Mouse (Mus musculus) layer of hippocampus, adult 11-12 months (tissue): ENCODE measurements around the gene Sh3bp1.
"Not testable (repeated sequence)": the region's sequence is repeated elsewhere in the genome, so short reads cannot be mapped to it uniquely, and the experiment has no call there.

ENCODE experiments used
- DNase-seq: peaks from one replicate; pipeline ENCODE4 v3.0.0; 2022; ENCODE audit warnings: low spot score

Sh3bp1 gene

DNA sequence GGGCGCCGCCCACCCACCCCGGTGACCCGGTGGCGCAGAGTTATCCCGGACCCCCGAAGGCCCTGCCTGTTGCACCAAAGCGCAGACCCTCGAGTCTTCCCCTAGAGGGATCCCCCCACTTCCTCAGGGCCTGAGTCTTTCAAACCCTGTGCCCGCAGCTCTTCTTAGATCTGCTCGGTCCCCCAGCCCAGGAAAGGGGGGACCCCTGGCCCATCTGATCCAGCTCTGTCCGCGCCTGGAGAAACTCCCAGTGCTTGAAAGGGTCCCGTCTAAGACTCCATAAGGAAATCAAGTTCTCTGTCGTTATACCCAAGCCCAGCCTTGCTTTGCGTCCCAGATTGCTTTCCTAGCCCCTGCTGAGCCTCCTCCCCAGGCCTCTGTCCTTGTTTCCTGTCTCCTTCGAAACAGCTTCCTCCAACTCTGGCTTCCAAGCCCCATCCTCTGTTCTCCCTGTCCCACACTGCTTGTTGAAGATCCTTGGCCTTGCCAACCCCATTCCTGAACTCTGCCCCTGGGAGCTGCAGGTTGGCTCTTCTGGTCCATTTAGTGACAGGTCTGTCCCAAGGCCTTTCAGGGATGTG lies 21.7 kb upstream of the Sh3bp1 start:
- no peak for DNase-seq

DNA sequence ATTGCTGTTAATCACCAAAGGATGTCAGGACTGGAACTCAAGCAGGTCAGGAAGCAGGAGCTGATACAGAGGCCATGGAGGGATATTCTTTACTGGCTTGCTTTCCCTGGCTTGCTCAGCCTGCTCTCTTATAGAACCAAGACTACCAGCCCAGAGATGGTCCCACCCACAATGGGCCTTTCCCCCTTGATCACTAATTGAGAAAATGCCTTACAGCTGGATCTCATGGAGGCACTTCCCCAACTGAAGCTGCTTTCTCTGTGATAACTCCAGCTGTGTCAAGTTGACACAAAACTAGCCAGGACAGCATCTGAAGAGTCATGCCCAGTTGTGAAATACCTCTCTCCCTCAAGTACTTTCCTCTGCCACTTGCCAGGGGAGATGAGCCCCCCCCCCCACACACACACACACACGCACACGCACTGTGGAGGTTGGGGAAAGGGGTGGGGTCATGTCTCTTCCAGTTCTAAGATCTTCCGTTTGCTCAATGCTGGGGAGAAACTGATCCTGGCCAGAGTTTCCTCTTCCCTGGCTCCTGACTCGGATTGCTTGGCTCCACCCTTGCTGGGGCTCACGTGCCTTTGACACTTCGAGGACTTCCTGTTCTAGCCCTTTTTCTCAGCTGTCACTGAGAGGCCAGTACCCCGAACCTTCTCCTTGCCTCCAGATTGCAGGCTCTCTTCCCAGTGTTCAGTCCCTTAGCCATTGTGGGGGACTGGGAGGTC lies 20.6 kb upstream of the Sh3bp1 start:
- not testable (repeated sequence) for DNase-seq

- no peak for DNase-seq
Observed at GRCm38 (mm10) chr15:78880432-78880831, 19.1 kb upstream of the Sh3bp1 start.

DNA sequence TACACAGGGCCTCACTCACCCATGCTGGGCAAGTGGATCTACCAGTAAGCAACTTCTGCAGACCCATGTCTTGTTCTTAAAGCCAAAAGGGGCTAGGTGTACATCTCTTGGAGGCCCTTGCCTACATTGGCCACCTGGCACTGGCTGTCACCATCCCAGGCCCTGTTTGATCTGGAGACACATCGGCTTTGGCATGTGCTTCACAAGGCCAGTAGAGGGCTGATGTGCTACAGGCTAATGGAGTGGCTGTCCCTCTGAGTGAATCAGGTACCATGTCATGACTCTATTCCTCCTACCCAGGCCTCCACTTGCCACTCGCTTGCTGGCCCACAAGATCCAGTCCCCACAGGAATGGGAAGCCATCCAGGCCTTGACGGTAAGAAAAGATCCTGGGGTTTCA lies 17.7 kb upstream of the Sh3bp1 start:
- DNase-seq, result no peak

DNA sequence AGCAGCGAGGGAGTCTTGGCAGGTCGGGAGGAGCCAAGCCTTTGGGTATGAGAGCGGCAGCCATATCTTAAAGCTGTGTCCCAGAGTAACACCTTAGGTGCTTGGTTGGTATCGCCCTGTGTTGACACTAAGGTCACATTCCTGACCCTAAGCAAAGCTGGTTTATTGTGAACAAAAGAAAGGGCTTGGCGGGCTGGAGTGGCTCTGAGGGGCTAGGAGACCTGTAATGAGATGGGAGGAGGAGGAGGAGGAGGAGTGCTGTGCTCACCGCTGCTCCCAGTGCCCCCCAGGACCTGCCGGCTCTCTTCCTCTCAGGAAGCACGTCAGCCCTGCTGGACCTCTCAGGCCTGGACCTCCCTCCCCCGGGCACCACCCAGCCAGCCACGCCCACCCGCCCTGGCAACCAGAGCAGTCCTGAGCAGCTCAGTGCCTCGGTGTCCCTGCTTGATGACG lies 10.1 kb upstream of the Sh3bp1 start:
- DNase-seq, result no peak

GRCm38 (mm10) chr15:78892440-78892839 lies 7.1 kb upstream of the Sh3bp1 start:
- DNase-seq, result no peak

DNA sequence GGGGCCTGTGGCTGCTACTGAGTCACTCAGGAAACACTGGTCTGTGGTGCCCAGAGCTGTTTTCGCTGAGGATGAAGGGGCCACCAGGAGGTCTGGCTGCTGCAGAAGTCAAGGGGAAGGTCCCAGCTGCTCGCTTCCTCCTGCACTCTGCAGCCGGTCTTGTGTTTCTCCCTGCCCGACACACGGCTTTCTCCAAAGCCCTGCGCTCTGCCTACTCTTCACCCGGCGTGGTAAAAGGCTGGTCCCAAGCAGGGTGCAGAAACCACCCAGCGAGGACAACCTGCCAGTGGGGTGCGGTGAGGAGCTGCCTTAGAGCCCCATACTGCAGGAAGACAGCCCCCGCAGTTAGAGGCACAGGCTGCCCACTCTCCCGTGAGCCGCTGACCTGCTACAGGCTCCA lies 4.8 kb upstream of the Sh3bp1 start:
- no peak for DNase-seq

- DNase-seq, result no peak
Observed at GRCm38 (mm10) chr15:78895741-78896140, 3.8 kb upstream of the Sh3bp1 start.

GRCm38 (mm10) chr15:78896149-78896548 lies 3.4 kb upstream of the Sh3bp1 start:
- DNase-seq, result no peak

- DNase-seq, result no peak
Observed at GRCm38 (mm10) chr15:78897488-78897887, 2.1 kb upstream of the Sh3bp1 start.

DNA sequence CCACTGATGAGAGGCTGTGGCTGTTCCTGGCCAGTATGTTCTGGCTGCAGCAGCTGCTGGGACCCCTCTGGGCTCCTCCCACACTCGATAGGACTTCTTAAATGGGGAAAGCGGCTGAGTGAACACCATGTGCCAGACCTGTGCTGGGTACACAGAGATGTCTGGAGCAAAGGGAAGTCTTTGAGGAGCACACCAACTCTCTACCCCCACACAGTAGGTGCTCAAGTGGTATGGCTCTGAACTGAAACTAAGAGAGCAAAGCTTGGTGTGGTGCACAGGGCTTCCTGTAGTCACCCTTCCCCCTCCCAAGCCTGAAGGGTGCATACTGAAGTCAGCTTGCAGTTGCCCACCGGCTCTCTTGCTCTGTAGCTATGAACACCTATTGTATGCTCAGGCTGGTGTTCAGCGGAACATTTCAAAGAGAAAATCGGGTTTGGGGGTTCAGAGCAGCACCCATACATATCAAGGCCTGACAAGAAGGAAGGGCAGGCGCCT lies 1.0 kb upstream of the Sh3bp1 start:
- DNase-seq, result no peak

GRCm38 (mm10) chr15:78899409-78899739 lies 194 bp upstream of the Sh3bp1 start, which contains the start of gene Gm49510:
TSS of gene Gm49510 (plus strand) at chr15:78899667.
- DNase-seq, result no peak

GRCm38 (mm10) chr15:78900585-78901421 lies 1.2 kb downstream of the Sh3bp1 start:
- DNase-seq, result no peak

DNA sequence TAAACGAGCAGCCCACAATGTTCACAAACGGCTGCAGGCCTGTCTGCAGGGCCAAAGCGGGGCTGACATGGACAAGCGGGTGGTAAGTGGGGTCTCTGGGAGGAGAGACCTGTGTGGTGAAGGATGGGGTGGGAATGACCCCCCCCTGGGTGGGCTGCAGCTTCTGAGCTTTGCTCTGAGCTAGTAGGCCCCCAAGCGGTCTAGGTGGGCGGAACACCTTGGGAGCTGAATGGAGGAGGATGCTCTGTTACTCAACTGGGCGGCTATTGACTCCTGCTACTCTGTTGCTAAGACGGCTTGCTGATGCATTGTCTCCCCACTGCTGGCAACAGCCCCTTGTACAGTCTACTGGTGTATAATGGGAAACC lies 1.8 kb downstream of the Sh3bp1 start:
- no peak for DNase-seq

DNA sequence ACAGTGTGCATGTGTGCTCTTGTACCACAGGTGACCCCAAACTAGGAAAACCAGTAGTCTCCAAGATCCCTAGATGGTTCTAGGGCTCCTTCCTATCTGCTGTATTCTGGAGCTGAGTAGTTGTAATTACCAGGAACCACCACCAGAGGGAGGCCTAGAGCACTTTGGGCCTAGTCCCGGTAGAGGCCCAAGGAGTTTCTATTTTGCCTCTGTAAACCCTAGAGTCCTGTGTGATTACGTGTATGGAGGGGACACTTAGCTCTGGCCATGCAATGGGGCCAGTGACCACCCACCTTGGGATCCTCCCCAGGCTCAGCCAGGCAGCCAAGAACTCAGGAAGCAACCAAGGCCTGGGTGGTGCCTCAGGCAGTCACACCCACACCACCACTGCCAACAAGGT lies 3.7 kb downstream of the Sh3bp1 start:
- DNase-seq, result peak; percentile 87

GRCm38 (mm10) chr15:78908399-78908798 lies 8.8 kb downstream of the Sh3bp1 start:
- no peak for DNase-seq

GRCm38 (mm10) chr15:78908982-78909381 lies 9.4 kb downstream of the Sh3bp1 start:
- DNase-seq, result no peak

GRCm38 (mm10) chr15:78912040-78912439 lies 12.5 kb downstream of the Sh3bp1 start:
- no peak for DNase-seq

DNA sequence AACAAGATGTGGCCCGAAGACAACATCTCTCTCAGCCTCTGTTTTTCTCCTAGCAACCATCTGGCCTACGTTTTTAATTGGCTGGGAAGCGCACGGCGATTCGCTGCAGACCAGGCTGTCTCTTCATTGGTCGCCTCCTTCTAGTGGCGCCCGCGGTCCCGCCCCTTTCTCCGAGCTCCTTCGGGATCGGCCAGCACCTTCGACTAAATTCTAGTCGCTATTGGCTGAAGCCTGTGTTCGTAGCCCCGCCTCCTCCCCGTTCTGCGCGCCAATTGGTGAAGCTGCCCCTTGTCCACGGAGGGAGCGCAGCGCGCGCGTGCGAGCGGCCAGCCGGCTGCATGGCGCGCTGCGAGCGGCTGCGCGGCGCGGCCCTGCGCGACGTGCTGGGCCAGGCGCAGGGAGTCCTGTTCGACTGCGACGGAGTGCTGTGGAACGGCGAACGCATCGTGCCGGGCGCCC lies 14.1 kb downstream of the Sh3bp1 start, which contains the start of gene Pdxp:
Gene Pdxp (plus strand): TSS at position 288 of the 459 bp plus-strand sequence.
- peak; percentile 96 for DNase-seq

GRCm38 (mm10) chr15:78914091-78914822 lies 14.7 kb downstream of the Sh3bp1 start:
- no peak for DNase-seq

DNA sequence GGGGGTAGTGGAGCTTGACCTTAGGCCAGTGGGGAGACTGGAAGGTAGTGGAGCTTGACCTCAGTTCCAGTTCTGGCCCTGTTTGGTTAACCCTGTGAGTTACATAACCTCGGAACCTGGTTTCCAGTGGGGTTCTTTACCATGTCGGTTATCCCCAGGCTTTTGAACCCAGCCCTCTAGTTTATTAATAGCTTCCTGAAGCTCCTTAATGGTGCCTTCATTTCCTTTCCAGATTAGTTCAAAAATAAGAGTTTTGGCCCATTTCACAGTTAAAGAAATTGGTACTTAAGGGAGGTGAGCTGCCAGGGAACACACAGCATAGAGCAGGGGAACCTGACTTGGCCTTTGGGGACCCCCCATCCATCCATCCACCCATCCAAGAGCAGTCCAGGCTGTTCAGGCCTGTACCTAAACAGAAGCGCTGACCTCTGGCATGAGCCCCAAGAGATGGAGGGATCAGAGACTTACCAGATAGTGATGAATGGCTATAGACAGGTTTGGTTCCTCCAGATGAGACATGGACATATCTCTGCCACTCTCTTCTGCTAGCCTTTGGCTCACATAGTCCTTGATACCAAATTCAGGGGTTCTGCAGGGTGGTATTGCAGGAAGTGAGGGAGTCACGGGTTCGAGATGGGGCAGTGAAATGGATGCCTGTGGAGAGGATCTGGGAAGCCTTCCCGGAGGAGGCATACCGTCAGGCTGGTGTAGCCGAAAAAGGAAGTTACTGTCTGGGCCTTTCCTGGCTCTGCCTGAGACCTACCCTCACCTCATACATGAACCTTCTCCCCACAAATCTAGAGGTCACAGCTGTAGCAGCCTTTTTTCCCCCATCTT lies 15.5 kb downstream of the Sh3bp1 start:
- no peak for DNase-seq
